Mouse (Mus musculus): ENCODE measurements at regions not wholly inside any gene's neighbourhood (a gene's known extent, or its start where the extent isn't known, plus 50 kb on each side); places are given as distances from the start of the nearest gene placed in this dataset.
"Not testable (repeated sequence)": the region's sequence is repeated elsewhere in the genome, so short reads cannot be mapped to it uniquely, and the experiment has no call there.

- Histone ChIP-seq H3K27me3 (ENCODE audit: control insufficient read depth, insufficient read depth, low read length, poor library complexity, severe bottlenecking) (no peaks in the 10 kb centered on the region), H3K36me3 (ENCODE audit: control insufficient read depth, insufficient read depth, low read length, poor library complexity, severe bottlenecking) (no peaks in the 10 kb centered on the region)
- DNase-seq (ENCODE audit: low read depth, low spot score): no peak
These were observed 216.4 kb upstream of the Col8a1 start for GRCm38 (mm10) chr16:57970956-57971355.

- H3K36me3 ChIP-seq (ENCODE audit: control insufficient read depth, insufficient read depth, low read length, poor library complexity, severe bottlenecking): no peaks in the 10 kb centered on the region
- DNase-seq (ENCODE audit: low read depth, low spot score): no peak
- H3K27me3 ChIP-seq (ENCODE audit: control insufficient read depth, insufficient read depth, low read length, poor library complexity, severe bottlenecking): no peaks in the 10 kb centered on the region
These were observed 229.6 kb upstream of the Col8a1 start for GRCm38 (mm10) chr16:57984111-57984510.

GRCm38 (mm10) chr16:58005740-58006139, 251.2 kb upstream of the Col8a1 start:
- H3K27me3 ChIP-seq (ENCODE audit: control insufficient read depth, insufficient read depth, low read length, poor library complexity, severe bottlenecking): no peaks in the 10 kb centered on the region
- H3K36me3 ChIP-seq (ENCODE audit: control insufficient read depth, insufficient read depth, low read length, poor library complexity, severe bottlenecking): no peaks in the 10 kb centered on the region
- DNase-seq (ENCODE audit: low read depth, low spot score): no peak

- no peak for DNase-seq (ENCODE audit: low read depth, low spot score)
- Histone ChIP-seq H3K27me3 (ENCODE audit: control insufficient read depth, insufficient read depth, low read length, poor library complexity, severe bottlenecking) (no peaks in the 10 kb centered on the region), H3K36me3 (ENCODE audit: control insufficient read depth, insufficient read depth, low read length, poor library complexity, severe bottlenecking) (no peaks in the 10 kb centered on the region)
These were observed 259.0 kb upstream of the Col8a1 start for GRCm38 (mm10) chr16:58013557-58013956.

GRCm38 (mm10) chr16:58027525-58027924, 273.0 kb upstream of the Col8a1 start:
- H3K36me3 ChIP-seq (ENCODE audit: control insufficient read depth, insufficient read depth, low read length, poor library complexity, severe bottlenecking): no peaks in the 10 kb centered on the region
- no peaks in the 10 kb centered on the region for H3K27me3 ChIP-seq (ENCODE audit: control insufficient read depth, insufficient read depth, low read length, poor library complexity, severe bottlenecking)
- DNase-seq (ENCODE audit: low read depth, low spot score): no peak

GRCm38 (mm10) chr16:58028541-58028940, 274.0 kb upstream of the Col8a1 start:
- DNase-seq (ENCODE audit: low read depth, low spot score); H3K27me3 ChIP-seq (ENCODE audit: control insufficient read depth, insufficient read depth, low read length, poor library complexity, severe bottlenecking); H3K36me3 ChIP-seq (ENCODE audit: control insufficient read depth, insufficient read depth, low read length, poor library complexity, severe bottlenecking): not testable (repeated sequence)

- H3K36me3 ChIP-seq (ENCODE audit: control insufficient read depth, insufficient read depth, low read length, poor library complexity, severe bottlenecking): no peaks in the 10 kb centered on the region
- DNase-seq (ENCODE audit: low read depth, low spot score): no peak
- H3K27me3 ChIP-seq (ENCODE audit: control insufficient read depth, insufficient read depth, low read length, poor library complexity, severe bottlenecking): no peaks in the 10 kb centered on the region
These were observed 275.1 kb upstream of the Col8a1 start for GRCm38 (mm10) chr16:58029674-58030073.

GRCm38 (mm10) chr16:58068654-58069271, 314.2 kb upstream of the Col8a1 start:
- Histone ChIP-seq H3K36me3 (ENCODE audit: control insufficient read depth, insufficient read depth, low read length, poor library complexity, severe bottlenecking) (no peaks in the 10 kb centered on the region), H3K27me3 (ENCODE audit: control insufficient read depth, insufficient read depth, low read length, poor library complexity, severe bottlenecking) (no peaks in the 10 kb centered on the region)
- no peak for DNase-seq (ENCODE audit: low read depth, low spot score)

- Histone ChIP-seq H3K36me3 (ENCODE audit: control insufficient read depth, insufficient read depth, low read length, poor library complexity, severe bottlenecking) (no peaks in the 10 kb centered on the region), H3K27me3 (ENCODE audit: control insufficient read depth, insufficient read depth, low read length, poor library complexity, severe bottlenecking) (no peaks in the 10 kb centered on the region)
- DNase-seq (ENCODE audit: low read depth, low spot score): no peak
These were observed 317.9 kb upstream of the Col8a1 start for GRCm38 (mm10) chr16:58072441-58072840.

GRCm38 (mm10) chr16:58100351-58100750, 307.9 kb upstream of the Dcbld2 start:
- no peak for DNase-seq (ENCODE audit: low read depth, low spot score)
- Histone ChIP-seq H3K27me3 (ENCODE audit: control insufficient read depth, insufficient read depth, low read length, poor library complexity, severe bottlenecking) (no peaks in the 10 kb centered on the region), H3K36me3 (ENCODE audit: control insufficient read depth, insufficient read depth, low read length, poor library complexity, severe bottlenecking) (no peaks in the 10 kb centered on the region)

GRCm38 (mm10) chr16:58110452-58110851, 297.8 kb upstream of the Dcbld2 start:
- Histone ChIP-seq H3K27me3 (ENCODE audit: control insufficient read depth, insufficient read depth, low read length, poor library complexity, severe bottlenecking) (no peaks in the 10 kb centered on the region), H3K36me3 (ENCODE audit: control insufficient read depth, insufficient read depth, low read length, poor library complexity, severe bottlenecking) (no peaks in the 10 kb centered on the region)
- DNase-seq (ENCODE audit: low read depth, low spot score): no peak

- Histone ChIP-seq H3K36me3 (ENCODE audit: control insufficient read depth, insufficient read depth, low read length, poor library complexity, severe bottlenecking) (no peaks in the 10 kb centered on the region), H3K27me3 (ENCODE audit: control insufficient read depth, insufficient read depth, low read length, poor library complexity, severe bottlenecking) (no peaks in the 10 kb centered on the region)
- DNase-seq (ENCODE audit: low read depth, low spot score): no peak
These were observed 282.2 kb upstream of the Dcbld2 start for GRCm38 (mm10) chr16:58126086-58126485.

- no peaks in the 10 kb centered on the region for H3K36me3 ChIP-seq (ENCODE audit: control insufficient read depth, insufficient read depth, low read length, poor library complexity, severe bottlenecking)
- H3K27me3 ChIP-seq (ENCODE audit: control insufficient read depth, insufficient read depth, low read length, poor library complexity, severe bottlenecking): no peaks in the 10 kb centered on the region
- no peak for DNase-seq (ENCODE audit: low read depth, low spot score)
These were observed 271.9 kb upstream of the Dcbld2 start for GRCm38 (mm10) chr16:58136144-58136905.

- Histone ChIP-seq H3K27me3 (ENCODE audit: control insufficient read depth, insufficient read depth, low read length, poor library complexity, severe bottlenecking) (no peaks in the 10 kb centered on the region), H3K36me3 (ENCODE audit: control insufficient read depth, insufficient read depth, low read length, poor library complexity, severe bottlenecking) (no peaks in the 10 kb centered on the region)
- no peak for DNase-seq (ENCODE audit: low read depth, low spot score)
These were observed 271.3 kb upstream of the Dcbld2 start for GRCm38 (mm10) chr16:58136979-58137378.

- Histone ChIP-seq H3K27me3 (ENCODE audit: control insufficient read depth, insufficient read depth, low read length, poor library complexity, severe bottlenecking) (no peaks in the 10 kb centered on the region), H3K36me3 (ENCODE audit: control insufficient read depth, insufficient read depth, low read length, poor library complexity, severe bottlenecking) (no peaks in the 10 kb centered on the region)
- DNase-seq (ENCODE audit: low read depth, low spot score): no peak
These were observed 270.4 kb upstream of the Dcbld2 start for GRCm38 (mm10) chr16:58137728-58138279.
